Mouse (Mus musculus): Measurements from ENCODE around the gene Srp54c. TPM values are rescaled to one million over a fixed set of nuclear protein-coding genes. Genes with fewer than 3 reads are reported as not detected.
"Not testable (repeated sequence)": the region's sequence is repeated elsewhere in the genome, so short reads cannot be mapped to it uniquely, and the experiment has no call there.

Srp54c gene
- polyA plus RNA-seq (2016; fragmentation: Nextera tagmentation; extraction: Ambion mirVana), result 51.9 and 54.2 TPM in 2 replicates

DNA sequence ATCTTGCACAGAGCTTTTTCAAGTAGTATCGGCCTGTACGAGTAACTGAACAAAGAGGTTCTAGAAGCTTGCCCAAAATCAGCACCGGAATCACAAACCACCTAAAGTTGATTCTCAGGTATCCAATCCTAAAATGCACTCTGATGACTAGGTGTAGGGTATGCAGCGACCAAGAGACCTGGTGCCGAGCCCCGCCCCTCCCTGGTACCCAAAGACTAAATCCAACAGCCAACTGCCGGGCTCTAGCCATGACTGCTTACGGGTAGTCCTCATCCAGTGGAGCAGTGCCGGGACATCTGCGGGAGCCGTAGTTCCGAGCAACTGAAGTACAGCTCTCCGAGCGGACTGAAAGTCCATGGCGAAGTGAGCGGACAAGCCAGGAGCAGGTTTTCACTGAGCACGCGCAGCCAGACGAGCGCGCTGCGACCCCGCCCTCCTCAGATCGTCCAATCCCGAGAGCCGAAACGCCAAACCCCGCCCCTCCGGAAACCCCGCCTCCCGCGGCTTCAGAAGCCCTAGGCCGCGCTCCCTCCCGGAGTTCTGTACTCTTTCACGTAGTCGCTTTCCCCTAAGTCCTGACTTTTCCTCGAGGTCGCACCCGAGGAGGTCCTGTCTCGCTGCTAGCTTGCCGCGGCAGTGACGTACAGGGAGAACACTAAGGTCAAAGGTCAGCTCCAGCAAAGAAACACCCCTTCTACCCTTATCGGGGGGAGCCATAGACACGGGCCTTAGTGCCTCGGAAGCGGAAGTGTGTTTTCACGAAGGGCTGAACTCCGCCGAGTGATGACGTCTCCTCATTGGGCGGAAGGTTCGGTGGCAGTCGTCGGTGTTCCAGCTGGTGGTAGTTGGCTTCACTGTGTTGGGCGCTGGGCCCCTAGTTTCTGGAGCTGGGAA is at the start of gene Srp54c:
Gene Srp54c (plus strand): TSS at position 543 of the 894 bp plus-strand sequence.
- H3K27ac ChIP-seq (replicated peaks); H3K4me1 ChIP-seq; DNase-seq (ENCODE audit: low spot score); H3K36me3 ChIP-seq (replicated peaks); H3K27me3 ChIP-seq (replicated peaks; ENCODE audit: low read depth, poor library complexity, severe bottlenecking); H3K9me3 ChIP-seq: not testable (repeated sequence)
- peak within 1 kb of the TSS; percentile 53 for H3K4me3 ChIP-seq
- no CpG with 5 or more reads among the region's 57 CpGs for WGBS

DNA sequence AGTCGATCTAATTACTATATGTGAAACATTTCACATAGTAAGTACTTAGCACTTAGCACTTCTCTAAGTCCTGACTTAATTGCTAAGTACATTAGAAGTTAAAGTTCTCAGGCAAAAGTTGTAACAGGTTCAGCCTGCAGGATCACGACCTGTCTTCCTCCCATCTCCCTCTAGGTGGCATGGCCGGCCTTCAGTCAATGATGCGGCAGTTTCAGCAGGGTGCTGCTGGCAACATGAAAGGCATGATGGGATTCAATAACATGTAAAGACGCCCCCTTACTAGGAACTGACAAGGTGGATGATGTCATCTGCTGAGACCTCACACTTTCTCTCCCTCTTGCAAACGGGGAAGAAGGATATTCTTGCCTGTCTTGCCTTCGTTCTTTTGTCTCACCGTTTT is 42.3 kb upstream of the Srp54c start:
- H3K4me1 ChIP-seq; H3K9me3 ChIP-seq; H3K4me3 ChIP-seq; DNase-seq (ENCODE audit: low spot score); H3K27ac ChIP-seq (replicated peaks); H3K27me3 ChIP-seq (replicated peaks; ENCODE audit: low read depth, poor library complexity, severe bottlenecking); H3K36me3 ChIP-seq (replicated peaks): not testable (repeated sequence)
- WGBS, result no CpG with 5 or more reads among the region's 8 CpGs

DNA sequence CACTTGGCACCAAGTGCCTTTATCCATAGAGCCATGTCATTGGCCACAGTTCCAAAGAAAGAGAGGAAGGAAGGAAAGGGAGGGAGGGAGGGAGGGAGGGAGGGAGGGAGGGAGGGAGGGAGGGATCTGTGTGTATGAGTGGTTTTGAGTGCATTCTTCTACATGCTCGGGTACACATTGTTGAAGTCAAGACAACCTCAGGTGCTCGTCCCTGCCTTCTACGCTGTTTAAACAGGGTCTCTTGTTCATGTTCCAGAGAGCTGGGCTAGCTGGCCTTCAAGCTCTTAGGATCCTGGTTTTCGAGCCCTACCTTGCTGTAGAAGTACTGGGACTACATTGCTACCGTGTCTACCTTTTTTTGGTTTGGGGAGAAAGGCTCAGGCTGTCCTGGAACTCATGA is 40.8 kb upstream of the Srp54c start:
- not testable (repeated sequence) for H3K4me1 ChIP-seq; H3K27ac ChIP-seq (replicated peaks); H3K4me3 ChIP-seq; H3K9me3 ChIP-seq; H3K27me3 ChIP-seq (replicated peaks; ENCODE audit: low read depth, poor library complexity, severe bottlenecking); DNase-seq (ENCODE audit: low spot score); H3K36me3 ChIP-seq (replicated peaks)
- WGBS, result no CpG with 5 or more reads among the region's 5 CpGs

GRCm38 (mm10) chr12:55199306-55199705 is 30.7 kb upstream of the Srp54c start, which contains the start of gene 1700047I17Rik2:
1700047I17Rik2 (plus strand) TSS chr12:55199592.
- no CpG with 5 or more reads among the region's 40 CpGs for WGBS
- not testable (repeated sequence) for H3K27me3 ChIP-seq (replicated peaks; ENCODE audit: low read depth, poor library complexity, severe bottlenecking); H3K9me3 ChIP-seq; H3K4me1 ChIP-seq; H3K36me3 ChIP-seq (replicated peaks); H3K4me3 ChIP-seq; H3K27ac ChIP-seq (replicated peaks); DNase-seq (ENCODE audit: low spot score)

GRCm38 (mm10) chr12:55199799-55200198 is 30.2 kb upstream of the Srp54c start:
- H3K4me1 ChIP-seq; H3K27me3 ChIP-seq (replicated peaks; ENCODE audit: low read depth, poor library complexity, severe bottlenecking); H3K27ac ChIP-seq (replicated peaks); H3K36me3 ChIP-seq (replicated peaks); H3K9me3 ChIP-seq; DNase-seq (ENCODE audit: low spot score); H3K4me3 ChIP-seq: not testable (repeated sequence)
- WGBS, result no CpG with 5 or more reads among the region's 18 CpGs

DNA sequence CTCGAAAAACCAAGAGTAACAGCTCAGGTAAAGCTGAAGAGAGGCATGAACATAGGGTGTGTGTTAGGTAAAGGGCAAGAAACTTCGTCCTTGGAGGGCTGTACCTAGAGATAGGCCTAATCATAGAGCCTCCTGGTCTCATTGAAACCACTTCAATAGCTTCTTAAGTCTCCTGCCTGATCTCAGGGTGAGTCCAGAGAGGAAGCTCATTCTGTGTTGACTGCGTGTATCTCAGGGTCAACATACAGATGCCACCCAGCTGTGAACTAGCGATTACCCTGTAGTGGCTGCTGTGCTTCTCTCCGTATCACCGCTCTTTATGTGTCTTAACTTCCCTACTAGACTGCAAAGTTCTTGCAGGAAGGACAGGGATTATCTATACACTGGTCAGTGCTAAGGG is 17.0 kb upstream of the Srp54c start:
- not testable (repeated sequence) for H3K27ac ChIP-seq (replicated peaks); H3K9me3 ChIP-seq; H3K4me1 ChIP-seq; H3K36me3 ChIP-seq (replicated peaks); H3K27me3 ChIP-seq (replicated peaks; ENCODE audit: low read depth, poor library complexity, severe bottlenecking); DNase-seq (ENCODE audit: low spot score); H3K4me3 ChIP-seq
- no CpG with 5 or more reads among the region's 6 CpGs for WGBS

- under 1% methylated on average over 14 of the region's 25 CpGs for WGBS
- not testable (repeated sequence) for DNase-seq (ENCODE audit: low spot score); H3K27me3 ChIP-seq (replicated peaks; ENCODE audit: low read depth, poor library complexity, severe bottlenecking); H3K9me3 ChIP-seq; H3K27ac ChIP-seq (replicated peaks); H3K36me3 ChIP-seq (replicated peaks); H3K4me1 ChIP-seq
- peak overlapping the region; percentile 53 for H3K4me3 ChIP-seq
Observed at GRCm38 (mm10) chr12:55230520-55230861, 523 bp downstream of the Srp54c start.

- not testable (repeated sequence) for H3K4me1 ChIP-seq; H3K27me3 ChIP-seq (replicated peaks; ENCODE audit: low read depth, poor library complexity, severe bottlenecking); H3K4me3 ChIP-seq; H3K27ac ChIP-seq (replicated peaks); DNase-seq (ENCODE audit: low spot score); H3K9me3 ChIP-seq; H3K36me3 ChIP-seq (replicated peaks)
- WGBS, result no CpG with 5 or more reads among the region's 8 CpGs
Observed at GRCm38 (mm10) chr12:55242243-55242642, 12.3 kb downstream of the Srp54c start.

GRCm38 (mm10) chr12:55261950-55262349 is 32.0 kb downstream of the Srp54c start:
- not testable (repeated sequence) for H3K9me3 ChIP-seq; DNase-seq (ENCODE audit: low spot score); H3K27me3 ChIP-seq (replicated peaks; ENCODE audit: low read depth, poor library complexity, severe bottlenecking); H3K27ac ChIP-seq (replicated peaks); H3K4me3 ChIP-seq; H3K4me1 ChIP-seq
- peaks cover 31% of the 10 kb centered on the region for H3K36me3 ChIP-seq (replicated peaks)
- WGBS, result no CpG with 5 or more reads among the region's 8 CpGs

GRCm38 (mm10) chr12:55263385-55263784 is 33.4 kb downstream of the Srp54c start:
- not testable (repeated sequence) for H3K27me3 ChIP-seq (replicated peaks; ENCODE audit: low read depth, poor library complexity, severe bottlenecking); H3K4me1 ChIP-seq; H3K4me3 ChIP-seq; DNase-seq (ENCODE audit: low spot score); H3K27ac ChIP-seq (replicated peaks); H3K9me3 ChIP-seq
- peaks cover 17% of the 10 kb centered on the region for H3K36me3 ChIP-seq (replicated peaks)
- no CpG with 5 or more reads among the region's 5 CpGs for WGBS

- H3K27ac ChIP-seq (replicated peaks), result no peak overlapping the region
- H3K4me1 ChIP-seq, result no peaks in the 10 kb centered on the region
- no peaks in the 10 kb centered on the region for H3K27me3 ChIP-seq (replicated peaks; ENCODE audit: low read depth, poor library complexity, severe bottlenecking)
- H3K9me3 ChIP-seq, result no peaks in the 10 kb centered on the region
- DNase-seq (ENCODE audit: low spot score), result peak; percentile 14
- 0 out of 2 replicates have a peak, but pooled peaks cover 2% of the 10 kb centered on the region for H3K36me3 ChIP-seq (replicated peaks)
- H3K4me3 ChIP-seq, result no peak overlapping the region
- 83% methylated on average over 3 of the region's 3 CpGs for WGBS
Observed at GRCm38 (mm10) chr12:55272243-55272642, 42.3 kb downstream of the Srp54c start.

- not testable (repeated sequence) for H3K9me3 ChIP-seq; DNase-seq (ENCODE audit: low spot score); H3K27ac ChIP-seq (replicated peaks); H3K4me3 ChIP-seq; H3K4me1 ChIP-seq; H3K27me3 ChIP-seq (replicated peaks; ENCODE audit: low read depth, poor library complexity, severe bottlenecking)
- WGBS, result 86% methylated on average over 4 of the region's 6 CpGs
- peaks cover 22% of the 10 kb centered on the region for H3K36me3 ChIP-seq (replicated peaks)
Observed at GRCm38 (mm10) chr12:55277583-55277982, 47.6 kb downstream of the Srp54c start.

- Histone ChIP-seq H3K36me3 (replicated peaks) (peaks cover 65% of the 10 kb centered on the region), H3K9me3 (no peaks in the 10 kb centered on the region), H3K27ac (replicated peaks) (no peak overlapping the region), H3K27me3 (replicated peaks; ENCODE audit: low read depth, poor library complexity, severe bottlenecking) (no peaks in the 10 kb centered on the region), H3K4me3 (no peak overlapping the region), H3K4me1 (peaks cover 23% of the 10 kb centered on the region)
- 92% methylated on average over 9 of the region's 9 CpGs for WGBS
- DNase-seq (ENCODE audit: low spot score), result no peak
Observed at GRCm38 (mm10) chr12:55298112-55298511, 68.1 kb downstream of the Srp54c start.
